Mouse (Mus musculus) heart, embryonic 10.5 days (tissue): ENCODE results near the gene Maip1. TPM values are rescaled to one million over a fixed set of nuclear protein-coding genes. Genes with fewer than 3 reads are reported as not detected.

Experiments
- DNase-seq: peaks from one replicate; pipeline ENCODE4 v3.0.0-alpha.2; 2017; ENCODE audit warnings: low spot score
- H3K27ac ChIP-seq: fragments of 300-500 bp; sonication (generic); 2 replicates; pipeline ENCODE4 v1.5.1; 2016; ENCODE audit warnings: mild to moderate bottlenecking
- H3K27me3 ChIP-seq: fragments of 300-500 bp; sonication (generic); 2 replicates; pipeline ENCODE4 v1.6.1; 2016; ENCODE audit warnings: mild to moderate bottlenecking; ENCODE audit not compliant: poor library complexity, insufficient read depth, severe bottlenecking
- H3K36me3 ChIP-seq: fragments of 300-500 bp; sonication (generic); 2 replicates; pipeline ENCODE4 v1.6.1; 2016; ENCODE audit warnings: mild to moderate bottlenecking, moderate library complexity
- H3K4me1 ChIP-seq: fragments of 300-500 bp; sonication (generic); 2 replicates; pipeline ENCODE4 v1.6.1; 2016; ENCODE audit warnings: mild to moderate bottlenecking
- H3K4me3 ChIP-seq: fragments of 300-500 bp; sonication (generic); 2 replicates; pipeline ENCODE4 v1.5.1; 2016; ENCODE audit warnings: mild to moderate bottlenecking, moderate library complexity
- H3K9me3 ChIP-seq: fragments of 300-500 bp; sonication (generic); 2 replicates; pipeline ENCODE4 v1.6.1; 2016; ENCODE audit warnings: mild to moderate bottlenecking, moderate library complexity
- WGBS: fragments of 180-500 bp; shearing (Covaris S2); methylation state at CpG from one replicate; pipeline ENCODE4 v1.1.7; 2016; 5-methylcytosine and 5-hydroxymethylcytosine counted together
- polyA plus RNA-seq: library from polyadenylated mRNA; unstranded; fragments of >200 nt; fragmentation: Nextera tagmentation; extraction: Ambion mirVana; gene quantifications from 2 replicates; pipeline ENCODE4 v1.2.1, GENCODE M21; 2016

Maip1 gene
- polyA plus RNA-seq, 1 experiment from 2014 or later: 18.4 TPM

DNA sequence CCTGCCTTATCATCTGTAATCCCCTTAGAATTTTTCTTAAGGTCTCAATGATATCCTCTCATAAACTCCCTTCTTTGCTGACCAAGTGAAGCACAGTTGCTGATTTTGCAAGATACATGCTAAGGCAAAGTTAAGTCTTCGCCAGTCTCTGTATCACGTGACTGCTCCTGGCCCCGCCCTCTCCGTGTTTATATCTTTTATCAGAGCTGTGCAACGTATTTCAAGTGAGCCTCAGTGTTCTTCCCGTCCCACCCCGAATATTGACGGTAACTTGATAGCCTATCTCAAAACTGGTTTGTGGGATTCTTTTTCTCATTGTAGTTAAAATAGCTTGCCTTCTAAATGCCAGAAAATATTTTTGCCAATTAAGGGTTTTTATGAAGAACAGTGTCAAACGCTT lies 30.3 kb downstream of the Maip1 start:
- peak overlapping the region; percentile 22; the same call in 1 of the 2 replicates for H3K4me3 ChIP-seq
- no peaks in the 10 kb centered on the region for H3K9me3 ChIP-seq
- H3K27ac ChIP-seq: peak overlapping the region; percentile 69
- peaks cover 16% of the 10 kb centered on the region; the same call in 1 of the 2 replicates for H3K4me1 ChIP-seq
- H3K27me3 ChIP-seq: no peaks in the 10 kb centered on the region
- peak; percentile 48 for DNase-seq
- no peaks in the 10 kb centered on the region for H3K36me3 ChIP-seq
- 44% methylated on average over 9 of the region's 9 CpGs for WGBS

DNA sequence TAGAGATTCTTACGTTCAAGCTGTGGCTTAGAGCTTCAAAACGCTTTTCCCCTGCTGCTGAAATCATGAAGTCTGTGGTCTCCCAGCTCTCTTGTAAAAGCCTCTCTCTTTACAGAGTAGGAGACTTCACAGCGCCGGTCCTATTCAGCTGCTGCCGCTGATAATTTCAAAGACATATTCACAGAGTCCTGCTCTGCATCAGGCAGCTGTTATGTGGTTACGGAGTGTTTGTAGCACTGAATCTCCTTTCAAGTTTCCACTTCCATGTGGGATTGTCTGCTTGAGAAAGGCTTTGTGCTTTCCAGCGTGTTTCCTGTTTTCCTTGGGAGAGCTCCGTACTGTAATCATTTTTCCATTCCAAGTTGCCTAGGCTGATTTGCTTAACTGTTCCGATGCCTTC lies 30.8 kb downstream of the Maip1 start:
- H3K4me1 ChIP-seq: peaks cover 16% of the 10 kb centered on the region; the same call in 1 of the 2 replicates
- no peaks in the 10 kb centered on the region for H3K27me3 ChIP-seq
- H3K4me3 ChIP-seq: peak overlapping the region; percentile 22; the same call in 1 of the 2 replicates
- 34% methylated on average over 9 of the region's 9 CpGs for WGBS
- peak; percentile 75 for DNase-seq
- no peaks in the 10 kb centered on the region for H3K36me3 ChIP-seq
- H3K9me3 ChIP-seq: no peaks in the 10 kb centered on the region
- H3K27ac ChIP-seq: peak overlapping the region; percentile 69; the same call in 1 of the 2 replicates

DNA sequence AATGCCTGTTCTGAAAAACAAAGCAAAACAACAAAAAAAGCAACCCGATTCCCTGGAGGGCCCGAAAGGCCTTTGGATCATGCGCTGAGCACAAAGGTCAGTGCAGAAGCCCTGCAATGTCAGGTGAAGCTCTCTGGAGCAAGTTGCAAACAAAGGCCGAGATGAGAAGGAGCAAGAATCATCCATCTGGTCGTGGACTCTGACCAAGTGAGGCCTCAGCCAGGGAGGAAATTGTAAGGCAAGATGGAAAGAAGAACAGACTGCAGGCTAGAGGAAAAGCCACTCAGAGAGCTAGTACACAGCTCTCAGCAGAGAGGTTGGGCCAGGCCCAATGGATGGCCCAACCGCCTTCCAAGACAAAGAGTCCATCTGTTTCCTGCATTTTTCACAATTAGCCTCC lies 32.9 kb downstream of the Maip1 start:
- H3K27me3 ChIP-seq: no peaks in the 10 kb centered on the region
- peaks cover 16% of the 10 kb centered on the region; the same call in 1 of the 2 replicates for H3K4me1 ChIP-seq
- no peak overlapping the region for H3K4me3 ChIP-seq
- H3K27ac ChIP-seq: peak overlapping the region; percentile 65
- DNase-seq: peak; percentile 50
- 77% methylated on average over 6 of the region's 6 CpGs for WGBS
- no peaks in the 10 kb centered on the region for H3K36me3 ChIP-seq
- no peaks in the 10 kb centered on the region for H3K9me3 ChIP-seq

DNA sequence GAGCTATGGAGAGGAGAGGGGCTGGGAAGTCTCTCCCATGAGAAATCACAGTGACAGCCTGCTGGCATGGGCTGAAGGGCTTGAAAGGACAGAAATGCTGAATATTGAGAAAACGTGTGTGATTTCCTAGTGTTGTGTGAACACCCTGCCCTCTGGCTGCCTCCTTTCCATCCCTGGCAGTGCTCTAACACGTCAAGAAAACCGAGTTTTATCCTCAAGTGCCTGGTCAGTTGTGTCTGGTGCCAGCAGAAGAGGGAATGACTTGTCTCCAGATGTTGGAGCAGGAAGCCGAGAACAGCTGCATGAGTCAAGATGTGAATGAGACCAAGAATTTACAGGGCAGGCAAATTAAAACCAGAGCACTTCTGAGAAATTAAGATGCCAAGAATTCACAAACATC lies 34.6 kb downstream of the Maip1 start:
- Histone ChIP-seq H3K4me1 (peaks cover 16% of the 10 kb centered on the region; the same call in 1 of the 2 replicates), H3K9me3 (no peaks in the 10 kb centered on the region), H3K27ac (no peak overlapping the region), H3K4me3 (no peak overlapping the region), H3K36me3 (no peaks in the 10 kb centered on the region), H3K27me3 (no peaks in the 10 kb centered on the region)
- DNase-seq: no peak
- whole genome bisulfite sequencing: 43% methylated on average over 4 of the region's 4 CpGs

DNA sequence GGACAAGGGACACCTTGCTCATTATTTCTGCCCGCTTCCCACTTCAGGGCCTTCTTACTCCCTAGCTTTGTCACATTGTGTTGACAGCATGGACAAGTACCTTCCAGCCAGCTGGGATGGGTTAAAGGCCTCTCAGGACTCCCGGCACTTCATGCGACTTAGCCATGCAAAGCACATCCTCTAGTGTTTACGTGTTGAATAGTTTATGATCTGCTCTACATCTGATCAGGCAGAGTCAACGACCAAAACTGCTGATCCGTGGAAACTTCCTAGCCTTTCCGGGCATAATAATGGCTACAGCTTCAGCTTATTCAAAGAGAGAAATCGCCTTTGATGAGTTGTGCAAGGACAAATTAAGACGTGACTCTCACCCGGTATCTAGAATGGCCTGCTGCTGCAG lies 39.6 kb downstream of the Maip1 start:
- Histone ChIP-seq H3K27me3 (no peaks in the 10 kb centered on the region), H3K36me3 (no peaks in the 10 kb centered on the region), H3K4me3 (no peak overlapping the region), H3K9me3 (no peaks in the 10 kb centered on the region), H3K4me1 (peaks cover 6% of the 10 kb centered on the region; the same call in 1 of the 2 replicates), H3K27ac (no peak overlapping the region)
- WGBS: 78% methylated on average over 10 of the region's 10 CpGs
- no peak for DNase-seq

DNA sequence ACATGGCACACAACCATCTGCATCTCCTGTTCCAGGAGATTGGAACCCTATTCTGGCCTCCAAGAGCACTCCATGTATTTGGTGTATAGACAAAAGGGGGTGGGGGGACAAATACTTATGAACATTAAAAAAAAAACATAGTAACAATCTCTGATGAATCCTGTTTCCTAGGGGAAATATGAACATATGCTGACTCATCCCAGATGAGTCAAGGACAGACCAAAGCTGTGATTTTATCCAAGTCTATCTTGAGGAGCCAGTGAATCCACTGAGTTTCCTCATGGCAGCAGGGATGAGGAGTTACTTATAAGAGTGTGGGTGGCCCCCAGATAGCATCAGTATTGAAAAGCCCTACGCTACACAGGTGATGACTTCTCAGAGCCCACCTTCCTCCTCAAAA lies 44.1 kb downstream of the Maip1 start:
- Histone ChIP-seq H3K36me3 (no peaks in the 10 kb centered on the region), H3K4me1 (peaks cover 6% of the 10 kb centered on the region; the same call in 1 of the 2 replicates), H3K27me3 (no peaks in the 10 kb centered on the region), H3K4me3 (no peak overlapping the region), H3K9me3 (no peaks in the 10 kb centered on the region), H3K27ac (no peak overlapping the region)
- 89% methylated on average over 1 of the region's 1 CpGs for WGBS
- DNase-seq: no peak

DNA sequence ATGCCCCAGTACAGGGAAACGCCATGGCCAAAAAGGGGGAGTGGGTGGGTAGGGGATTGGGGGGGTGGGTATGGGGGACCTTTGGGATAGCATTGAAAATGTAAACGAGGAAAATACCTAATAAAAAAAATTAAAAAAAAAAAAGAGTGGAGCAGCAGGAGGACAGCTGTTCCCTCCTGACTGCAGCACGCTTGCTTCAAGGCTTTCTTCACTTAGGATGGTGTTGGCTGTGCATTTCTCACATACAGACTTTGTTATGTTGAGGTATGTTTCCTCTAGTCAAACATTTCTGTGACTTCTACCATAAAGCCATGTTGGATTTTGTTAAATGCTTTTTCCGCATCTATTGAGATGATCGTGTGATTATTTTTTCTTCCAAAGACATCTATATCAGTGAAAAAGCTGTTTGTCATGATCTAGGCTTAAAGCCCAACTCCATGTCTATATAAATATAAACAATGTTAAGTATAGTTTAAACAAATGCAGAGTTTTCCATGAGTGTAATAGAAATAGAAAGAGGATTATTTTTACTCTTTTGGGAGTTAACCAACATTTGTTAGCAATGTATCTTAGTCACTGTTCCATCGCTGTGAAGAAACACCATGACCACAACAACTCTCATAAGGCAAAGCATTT lies 54.3 kb downstream of the Maip1 start:
- WGBS: 86% methylated on average over 6 of the region's 6 CpGs
- Histone ChIP-seq H3K4me3 (no peak overlapping the region), H3K27ac (no peak overlapping the region), H3K4me1 (no peaks in the 10 kb centered on the region), H3K9me3 (no peaks in the 10 kb centered on the region), H3K36me3 (no peaks in the 10 kb centered on the region), H3K27me3 (no peaks in the 10 kb centered on the region)
- DNase-seq: no peak

Other genes with a start within 250 kb of the Maip1 start
- gene 1700066M21Rik, start 28.7 kb upstream of the Maip1 start, polyA plus RNA-seq: 8.5 and 8.9 TPM in 2 replicates
- 25.2 and 27.9 TPM in 2 replicates for gene Tyw5, start 773 bp downstream of the Maip1 start, polyA plus RNA-seq